Comparison of ENCODE assay signal across 9 mouse cellular contexts in genomic region chr9:107625351-107626128, GRCm38 (mm10). TPM values are rescaled to one million over a fixed set of nuclear protein-coding genes. Genes with fewer than 3 reads are reported as not detected.
A peak's percentile ranks its signal among the peaks of the same experiment; 100 is the strongest.
DNase-seq lines count a peak whose midpoint lies in the region; ATAC-seq and TF ChIP-seq lines count a peak whose summit lies in the region.
"Had no signal": no experiment of that assay in that cellular context is flagged by ENCODE, and none has a peak within 500 bp of the region (broad histone marks: within the 10 kb centered on the region; RNA-seq: fewer than 3 reads in every experiment).

No protein-coding gene starts in this region.

- no peaks in the 10 kb centered on the region for H3K9me3 ChIP-seq in kidney, embryonic 15.5 days (replicated peaks)
- no peaks in the 10 kb centered on the region for H3K9me3 ChIP-seq in hindbrain, embryonic 10.5 days
- no peaks in the 10 kb centered on the region for H3K9me3 ChIP-seq in midbrain, embryonic 13.5 days

- H3K4me2 ChIP-seq in kidney, embryonic 15.5 days, result 0 out of 2 replicates have a peak overlapping the region, but pooled peaks have one; percentile 96
- H3K4me2 ChIP-seq in midbrain, embryonic 13.5 days (replicated peaks), result no peak overlapping the region

- DNase-seq in kidney, postnatal 14 days, result no peak
- DNase-seq in hindbrain, embryonic 10.5 days (ENCODE audit: low spot score), result no peak
- no peak for DNase-seq in ovary, postnatal 10 days (ENCODE audit: low spot score)
- no peak for DNase-seq in urinary bladder, postnatal 36 days (ENCODE audit: low spot score in 2 of 2)

- H3K4me3 ChIP-seq in kidney, embryonic 15.5 days (replicated peaks), result no peak overlapping the region
- H3K4me3 ChIP-seq in bone marrow macrophage, adult 2 months (ENCODE audit: insufficient read depth, low read length), result no peak overlapping the region; the same call in 1 of the 2 replicates
- H3K4me3 ChIP-seq in hindbrain, embryonic 10.5 days, result 0 out of 2 replicates have a peak overlapping the region, but pooled peaks have one; percentile 11
- no peak overlapping the region for H3K4me3 ChIP-seq in midbrain, embryonic 13.5 days (replicated peaks)
- H3K4me3 ChIP-seq: erythroblast, embryonic 14.5 days had no signal

- 89% methylated on average over 12 of the region's 12 CpGs for WGBS in kidney, embryonic 15.5 days
- 88% methylated on average over 12 of the region's 12 CpGs for WGBS in hindbrain, embryonic 10.5 days
- WGBS in midbrain, embryonic 13.5 days, result 84% methylated on average over 12 of the region's 12 CpGs

- H3K36me3 ChIP-seq in kidney, embryonic 15.5 days, result peaks cover 35% of the 10 kb centered on the region
- H3K36me3 ChIP-seq in hindbrain, embryonic 10.5 days, result peaks cover 74% of the 10 kb centered on the region
- peaks cover 33% of the 10 kb centered on the region for H3K36me3 ChIP-seq in midbrain, embryonic 13.5 days

- no peak overlapping the region for H3K9ac ChIP-seq in kidney, embryonic 15.5 days
- peak overlapping the region; percentile 71; the same call in 1 of the 2 replicates for H3K9ac ChIP-seq in midbrain, embryonic 13.5 days (replicated peaks)

- H3K27me3 ChIP-seq in kidney, embryonic 15.5 days, result no peaks in the 10 kb centered on the region
- no peaks in the 10 kb centered on the region for H3K27me3 ChIP-seq in hindbrain, embryonic 10.5 days (ENCODE audit: insufficient read depth, poor library complexity, severe bottlenecking)
- no peaks in the 10 kb centered on the region for H3K27me3 ChIP-seq in midbrain, embryonic 13.5 days

- no peak for TF ChIP-seq POLR2A in bone marrow macrophage, adult 2 months (IDR thresholded peaks at IDR 0.05; ENCODE audit: borderline replicate concordance, low read depth, low read length)

- H3K4me1 ChIP-seq in kidney, embryonic 15.5 days, result peaks cover 73% of the 10 kb centered on the region
- peaks cover 58% of the 10 kb centered on the region for H3K4me1 ChIP-seq in bone marrow macrophage, adult 2 months (ENCODE audit: control insufficient read depth, insufficient read depth, low read length)
- peaks cover 70% of the 10 kb centered on the region for H3K4me1 ChIP-seq in hindbrain, embryonic 10.5 days (replicated peaks)
- H3K4me1 ChIP-seq in midbrain, embryonic 13.5 days (replicated peaks), result peaks cover 66% of the 10 kb centered on the region

- no peak for TF ChIP-seq CTCF in bone marrow macrophage, adult 2 months (IDR thresholded peaks at IDR 0.05; ENCODE audit: low read depth, low read length)

- peak overlapping the region; percentile 92 for H3K27ac ChIP-seq in kidney, embryonic 15.5 days
- H3K27ac ChIP-seq in bone marrow macrophage, adult 2 months (ENCODE audit: insufficient read depth, low read depth, low read length), result peak overlapping the region; percentile 50
- peak overlapping the region; percentile 99 for H3K27ac ChIP-seq in hindbrain, embryonic 10.5 days
- H3K27ac ChIP-seq in midbrain, embryonic 13.5 days, result peak overlapping the region; percentile 98

- ATAC-seq in kidney, embryonic 15.5 days (replicated peaks; ENCODE audit: low FRiP score), result no peak
- ATAC-seq in midbrain, embryonic 13.5 days, result no peak
- ATAC-seq in frontal cortex, adult (ENCODE audit: low TSS enrichment), result no peak

RNA-seq across cellular contexts. Expression of gene Gnai2, which starts 9.6 kb away (rescaled TPM):
- 403 and 424 TPM in 2 replicates for polyA plus RNA-seq in kidney, embryonic 15.5 days (2015; fragmentation: Nextera tagmentation; extraction: Ambion mirVana)
- polyA plus RNA-seq in bone marrow macrophage, adult 2 months (2012; ENCODE audit: insufficient read depth, insufficient read length, missing spikeins), result 994 and 1,017 TPM in 2 replicates
- polyA plus RNA-seq in hindbrain, embryonic 10.5 days (2016; fragmentation: Nextera tagmentation; extraction: Ambion mirVana), result 554 and 640 TPM in 2 replicates
- polyA plus RNA-seq in midbrain, embryonic 13.5 days (2015; fragmentation: Nextera tagmentation; extraction: Ambion mirVana), result 399 and 416 TPM in 2 replicates

RNA-seq across cellular contexts. Expression of gene Sema3b, which starts 16.5 kb away (rescaled TPM):
- polyA plus RNA-seq in kidney, embryonic 15.5 days (2015; fragmentation: Nextera tagmentation; extraction: Ambion mirVana), result 21.1 and 22.5 TPM in 2 replicates
- polyA plus RNA-seq in bone marrow macrophage, adult 2 months (2012; ENCODE audit: insufficient read depth, insufficient read length, missing spikeins), result not detected in 2 replicates
- 3.9 and 5.2 TPM in 2 replicates for polyA plus RNA-seq in hindbrain, embryonic 10.5 days (2016; fragmentation: Nextera tagmentation; extraction: Ambion mirVana)
- 2.3 and 2.7 TPM in 2 replicates for polyA plus RNA-seq in midbrain, embryonic 13.5 days (2015; fragmentation: Nextera tagmentation; extraction: Ambion mirVana)
- polyA plus RNA-seq: erythroblast, embryonic 14.5 days had no signal

RNA-seq across cellular contexts. Expression of gene Ifrd2, which starts 38.1 kb away (rescaled TPM):
- polyA plus RNA-seq in kidney, embryonic 15.5 days (2015; fragmentation: Nextera tagmentation; extraction: Ambion mirVana), result 47.8 and 55.8 TPM in 2 replicates
- polyA plus RNA-seq in bone marrow macrophage, adult 2 months (2012; ENCODE audit: insufficient read depth, insufficient read length, missing spikeins), result 8.2 and 8.6 TPM in 2 replicates
- 41.1 and 54.1 TPM in 2 replicates for polyA plus RNA-seq in hindbrain, embryonic 10.5 days (2016; fragmentation: Nextera tagmentation; extraction: Ambion mirVana)
- polyA plus RNA-seq in midbrain, embryonic 13.5 days (2015; fragmentation: Nextera tagmentation; extraction: Ambion mirVana), result 13.5 and 14.7 TPM in 2 replicates

RNA-seq across cellular contexts. Expression of gene Slc38a3, which starts 43.8 kb away (rescaled TPM):
- polyA plus RNA-seq in kidney, embryonic 15.5 days (2015; fragmentation: Nextera tagmentation; extraction: Ambion mirVana), result 7.1 and 8.1 TPM in 2 replicates
- polyA plus RNA-seq in bone marrow macrophage, adult 2 months (2012; ENCODE audit: insufficient read depth, insufficient read length, missing spikeins), result not detected in 2 replicates
- 6.4 and 7.2 TPM in 2 replicates for polyA plus RNA-seq in hindbrain, embryonic 10.5 days (2016; fragmentation: Nextera tagmentation; extraction: Ambion mirVana)
- 18.7 and 22.0 TPM in 2 replicates for polyA plus RNA-seq in midbrain, embryonic 13.5 days (2015; fragmentation: Nextera tagmentation; extraction: Ambion mirVana)

RNA-seq across cellular contexts. Expression of gene Hyal3, which starts 44.9 kb away (rescaled TPM):
- polyA plus RNA-seq in kidney, embryonic 15.5 days (2015; fragmentation: Nextera tagmentation; extraction: Ambion mirVana), result 1.3 TPM in 2 replicates
- polyA plus RNA-seq in bone marrow macrophage, adult 2 months (2012; ENCODE audit: insufficient read depth, insufficient read length, missing spikeins), result 0.29 and 0.59 TPM in 2 replicates
- polyA plus RNA-seq in hindbrain, embryonic 10.5 days (2016; fragmentation: Nextera tagmentation; extraction: Ambion mirVana), result 0.41 and 0.77 TPM in 2 replicates
- 1.1 and 1.8 TPM in 2 replicates for polyA plus RNA-seq in midbrain, embryonic 13.5 days (2015; fragmentation: Nextera tagmentation; extraction: Ambion mirVana)
- polyA plus RNA-seq: erythroblast, embryonic 14.5 days had no signal
